In the genomic region with DNA sequence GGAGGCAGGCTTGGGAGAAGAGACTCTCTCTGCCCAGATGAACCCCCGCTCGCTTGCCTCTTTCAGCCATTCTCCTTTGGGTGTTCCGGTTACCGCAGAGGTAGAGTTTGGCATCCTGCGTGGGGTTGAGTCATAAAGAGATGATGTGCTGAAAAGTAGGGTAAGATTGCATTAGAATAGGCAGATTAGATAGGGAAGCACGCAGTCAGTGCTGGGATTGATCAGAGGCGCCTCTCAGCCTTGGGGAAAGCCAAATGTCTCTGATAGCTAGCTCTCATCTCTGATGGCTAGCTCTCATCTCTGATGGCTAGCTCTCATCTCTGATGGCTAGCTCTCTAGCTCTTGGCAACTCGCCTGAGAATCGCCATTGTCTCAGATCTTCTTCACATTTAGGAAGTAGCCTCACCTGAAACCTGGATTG, we compare ENCODE assay signal across 16 mouse cellular contexts. TPM values are rescaled to one million over a fixed set of nuclear protein-coding genes. Genes with fewer than 3 reads are reported as not detected.
DNase-seq lines count a peak whose midpoint lies in the region; TF ChIP-seq lines count a peak whose summit lies in the region.
"Had no signal": no experiment of that assay in that cellular context is flagged by ENCODE, and none has a peak within 500 bp of the region (broad histone marks: within the 10 kb centered on the region; RNA-seq: fewer than 3 reads in every experiment).

No protein-coding gene starts in this region.

- no peak for TF ChIP-seq POLR2A in CH12.LX (IDR thresholded peaks at IDR 0.05; ENCODE audit: low read depth, low read length)

- peaks cover 89% of the 10 kb centered on the region for H3K79me2 ChIP-seq in CH12.LX (replicated peaks; ENCODE audit: control insufficient read depth, extremely low read depth, insufficient read depth, poor library complexity, severe bottlenecking)

- no peak overlapping the region for H3K4me3 ChIP-seq in layer of hippocampus, adult 2 months
- peak overlapping the region; percentile 12 to 46 (median 30) for H3K4me3 ChIP-seq in CH12.LX (replicated peaks in 1 of 3; ENCODE audit: low read depth in 2 of 3, low read length in 2 of 3, poor library complexity in 1 of 3)
- H3K4me3 ChIP-seq: embryonic facial prominence, embryonic 13.5 days; forebrain, embryonic 15.5 days; heart, embryonic 15.5 days had no signal

- TF ChIP-seq CTCF in layer of hippocampus, adult 2 months (conservative IDR thresholded peaks at IDR 0.05), result no peak
- TF ChIP-seq CTCF in CH12.LX (conservative IDR thresholded peaks at IDR 0.05 in 1 of 2, IDR thresholded peaks at IDR 0.05 in 1 of 2; ENCODE audit: low read depth in 2 of 2, low read length in 2 of 2), result no peak

- no peaks in the 10 kb centered on the region for H3K9me3 ChIP-seq in CH12.LX (replicated peaks; ENCODE audit: low read length)
- H3K9me3 ChIP-seq: embryonic facial prominence, embryonic 13.5 days; forebrain, embryonic 15.5 days; heart, embryonic 15.5 days had no signal

- 0 out of 2 replicates have a peak overlapping the region, but pooled peaks have one; percentile 28 for H3K27ac ChIP-seq in layer of hippocampus, adult 2 months
- H3K27ac ChIP-seq in CH12.LX (ENCODE audit: insufficient read depth, low read depth), result peak overlapping the region; percentile 97
- H3K27ac ChIP-seq: embryonic facial prominence, embryonic 13.5 days; forebrain, embryonic 15.5 days; heart, embryonic 15.5 days; macrophage had no signal

- dilution Hi-C loops in CH12.LX (cut with MboI; ENCODE audit: extremely low pct_ligation_motif_present, extremely low pct_unique_long_range_greater_than_20kb, low sequenced_read_pairs), result no loop called here

- H3K9ac ChIP-seq in CH12.LX (ENCODE audit: insufficient read depth, low read depth), result peak overlapping the region; percentile 71
- H3K9ac ChIP-seq: embryonic facial prominence, embryonic 13.5 days; forebrain, embryonic 15.5 days; heart, embryonic 15.5 days had no signal

- H3K4me2 ChIP-seq in CH12.LX (ENCODE audit: insufficient read depth, low read depth, poor library complexity, severe bottlenecking), result peak overlapping the region; percentile 96
- H3K4me2 ChIP-seq: embryonic facial prominence, embryonic 13.5 days; forebrain, embryonic 15.5 days; heart, embryonic 15.5 days had no signal

- H3K36me3 ChIP-seq in CH12.LX (replicated peaks in 1 of 2; ENCODE audit: control insufficient read depth in 1 of 2, insufficient read depth in 1 of 2, low read length in 1 of 2), result peaks cover 3 to 33% of the 10 kb centered on the region in 2 experiments
- H3K36me3 ChIP-seq: forebrain, embryonic 15.5 days; heart, embryonic 15.5 days had no signal

- no peaks in the 10 kb centered on the region for H3K27me3 ChIP-seq in CH12.LX (replicated peaks)
- H3K27me3 ChIP-seq: embryonic facial prominence, embryonic 13.5 days; forebrain, embryonic 15.5 days; heart, embryonic 15.5 days; Patski had no signal

- peak; percentile 65 for DNase-seq in cerebellum, adult 11-12 months
- DNase-seq in cerebellum, adult 8-10 months, result no peak
- no peak for DNase-seq in layer of hippocampus, adult 2 months (ENCODE audit: low spot score in 2 of 2)
- no peak for DNase-seq in layer of hippocampus, adult 9-11 months
- DNase-seq in CH12.LX (ENCODE audit: extremely low read depth), result peak; percentile 54
- DNase-seq in cerebellum, postnatal 10 days, result peak; percentile 55 to 56
- no peak for DNase-seq in adrenal gland, postnatal 10 days
- no peak for DNase-seq in urinary bladder, postnatal 14 days (ENCODE audit: low spot score)
- DNase-seq: adrenal gland, postnatal 14 days; gastrocnemius, postnatal 14 days; kidney, postnatal 14 days had no signal

- peaks cover 26 to 70% of the 10 kb centered on the region in 2 experiments for H3K4me1 ChIP-seq in CH12.LX (ENCODE audit: control insufficient read depth in 1 of 2, insufficient read depth in 2 of 2)

- in situ Hi-C loops in CH12.LX (cut with MboI; ENCODE audit: low pct_ligation_motif_present, low pct_unique_long_range_greater_than_20kb, low sequenced_read_pairs), result no loop called here

- no peak for TF ChIP-seq RAD21 in CH12.LX (IDR thresholded peaks at IDR 0.05; ENCODE audit: low read depth, low read length)

- 0 out of 2 replicates have a peak, but pooled peaks have one; percentile 25 for TF ChIP-seq EP300 in CH12.LX (IDR thresholded peaks at IDR 0.05; ENCODE audit: low read length)

TF ChIP-seq in CH12.LX, 34 proteins besides CTCF, POLR2A, EP300 and RAD21:
- TF ChIP-seq PAX5 (IDR thresholded peaks at IDR 0.05; ENCODE audit: low read length) (no peak), MAFK (IDR thresholded peaks at IDR 0.05; ENCODE audit: insufficient replicate concordance, low read length) (no peak), CHD1 (IDR thresholded peaks at IDR 0.05; ENCODE audit: low read depth, low read length) (no peak), CHD2 (IDR thresholded peaks at IDR 0.05; ENCODE audit: low read length) (no peak), UBTF (IDR thresholded peaks at IDR 0.05; ENCODE audit: low read depth, low read length) (no peak), ZC3H11A (IDR thresholded peaks at IDR 0.05; ENCODE audit: low read depth, low read length) (no peak), BHLHE40 (IDR thresholded peaks at IDR 0.05; ENCODE audit: low read depth, low read length) (peak; percentile 30; the same call in 1 of the 2 replicates), IRF4 (IDR thresholded peaks at IDR 0.05; ENCODE audit: low read depth, low read length) (peak; percentile 65), HCFC1 (IDR thresholded peaks at IDR 0.05; ENCODE audit: low read depth, low read length) (peak; percentile 34; the same call in 1 of the 2 replicates), POLR2AphosphoS2 (IDR thresholded peaks at IDR 0.05; ENCODE audit: low read depth, low read length) (no peak), USF2 (conservative IDR thresholded peaks at IDR 0.05; ENCODE audit: low read depth, low read length) (no peak), MXI1 (IDR thresholded peaks at IDR 0.05; ENCODE audit: low read depth, low read length) (peak; percentile 14; the same call in 1 of the 2 replicates), MAX (IDR thresholded peaks at IDR 0.05; ENCODE audit: low read length) (0 out of 2 replicates have a peak, but pooled peaks have one; percentile 21), MEF2A (IDR thresholded peaks at IDR 0.05; ENCODE audit: borderline replicate concordance, low read depth, low read length) (no peak), MYC (IDR thresholded peaks at IDR 0.05; ENCODE audit: low read depth, low read length) (0 out of 2 replicates have a peak, but pooled peaks have one; percentile 22), MAZ (IDR thresholded peaks at IDR 0.05; ENCODE audit: low read depth, low read length) (peak; percentile 16; the same call in 1 of the 2 replicates), JUN (IDR thresholded peaks at IDR 0.05; ENCODE audit: insufficient read depth, low read depth, low read length) (no peak), NELFE (IDR thresholded peaks at IDR 0.05; ENCODE audit: low read depth, low read length) (no peak), SMC3 (IDR thresholded peaks at IDR 0.05; ENCODE audit: low read depth, low read length) (no peak; the same call in 1 of the 2 replicates), SIN3A (IDR thresholded peaks at IDR 0.05; ENCODE audit: low read length) (no peak), TBP (conservative IDR thresholded peaks at IDR 0.05; ENCODE audit: low read depth, low read length) (no peak), ZKSCAN1 (IDR thresholded peaks at IDR 0.05; ENCODE audit: borderline replicate concordance, low read depth, low read length) (no peak), ETS1 (conservative IDR thresholded peaks at IDR 0.05; ENCODE audit: low read depth, low read length) (peak; percentile 19; the same call in 1 of the 2 replicates), NRF1 (IDR thresholded peaks at IDR 0.05; ENCODE audit: low read depth, low read length) (no peak), TCF12 (IDR thresholded peaks at IDR 0.05; ENCODE audit: low read depth, low read length) (no peak)

RNA-seq across cellular contexts. Expression of a gene that starts 4.1 kb away (rescaled TPM):
- total RNA-seq in layer of hippocampus, adult 2 months (2021), result 10 to 100 TPM; 18.3 to 21.9 TPM
- 20.3 and 23.2 TPM in 2 replicates for total RNA-seq in CH12.LX (2012; rRNA removed)
- total RNA-seq in CH12.LX (2014; rRNA removed), result 20.0 and 23.3 TPM in 2 replicates
- 20.5 and 21.8 TPM in 2 replicates for polyA plus RNA-seq in CH12.LX (2012; ENCODE audit: insufficient read length, low read depth)
- 10 to 100 TPM; 45.8 to 46.9 TPM for total RNA-seq in adrenal gland, postnatal 10 days (2021)

RNA-seq across cellular contexts. Expression of a gene that starts 4.9 kb away (rescaled TPM):
- 100 to 1,000 TPM; 106 to 111 TPM for total RNA-seq in layer of hippocampus, adult 2 months (2021)
- total RNA-seq in CH12.LX (2012; rRNA removed) (41.2 and 41.6 TPM in 2 replicates), CH12.LX (2014; rRNA removed) (41.2 and 41.4 TPM in 2 replicates)
- polyA plus RNA-seq in CH12.LX (2012; ENCODE audit: insufficient read length, low read depth), result 40.9 and 50.1 TPM in 2 replicates
- 10 to 100 TPM; 47.1 to 64.6 TPM for total RNA-seq in adrenal gland, postnatal 10 days (2021)

Comparison
In these comparisons a context has a peak if more than half of its experiments do, and no peak if none do; other contexts are left out.
1. DNase-seq: peak in cerebellum, adult 11-12 months (single experiment), CH12.LX (single experiment) and cerebellum, postnatal 10 days (2 of 2); none in cerebellum, adult 8-10 months (single experiment), layer of hippocampus, adult 2 months (0 of 2), layer of hippocampus, adult 9-11 months (single experiment), adrenal gland, postnatal 10 days (single experiment) and urinary bladder, postnatal 14 days (single experiment).